Mouse (Mus musculus): ENCODE results near the gene P2ry6. TPM values are rescaled to one million over a fixed set of nuclear protein-coding genes. Genes with fewer than 3 reads are reported as not detected.

P2ry6 gene
- polyA plus RNA-seq, 1 experiment, result 59.1 TPM

GRCm38 (mm10) chr7:100968376-100968775 is 6.1 kb downstream of the P2ry6 start:
- TF ChIP-seq POLR2A (IDR thresholded peaks at IDR 0.05; ENCODE audit: borderline replicate concordance, extremely low read depth, low read depth, low read length) (no peak), CTCF (IDR thresholded peaks at IDR 0.05; ENCODE audit: insufficient read depth, low read length) (no peak)
- WGBS, result 80% methylated on average over 6 of the region's 6 CpGs
- H3K4me1 ChIP-seq (ENCODE audit: control insufficient read depth, insufficient read depth, low read length), result no peaks in the 10 kb centered on the region
- no peak overlapping the region for H3K4me3 ChIP-seq (replicated peaks; ENCODE audit: extremely low read depth, low read depth, low read length)
- DNase-seq, result no peak

GRCm38 (mm10) chr7:100967850-100968249 is 6.6 kb downstream of the P2ry6 start:
- H3K4me3 ChIP-seq (replicated peaks; ENCODE audit: extremely low read depth, low read depth, low read length), result no peak overlapping the region
- 78% methylated on average over 9 of the region's 9 CpGs for WGBS
- no peaks in the 10 kb centered on the region for H3K4me1 ChIP-seq (ENCODE audit: control insufficient read depth, insufficient read depth, low read length)
- DNase-seq, result no peak
- TF ChIP-seq POLR2A (IDR thresholded peaks at IDR 0.05; ENCODE audit: borderline replicate concordance, extremely low read depth, low read depth, low read length) (no peak), CTCF (IDR thresholded peaks at IDR 0.05; ENCODE audit: insufficient read depth, low read length) (no peak)

- no peak overlapping the region for H3K4me3 ChIP-seq (replicated peaks; ENCODE audit: extremely low read depth, low read depth, low read length)
- TF ChIP-seq POLR2A (IDR thresholded peaks at IDR 0.05; ENCODE audit: borderline replicate concordance, extremely low read depth, low read depth, low read length) (no peak), CTCF (IDR thresholded peaks at IDR 0.05; ENCODE audit: insufficient read depth, low read length) (no peak)
- H3K4me1 ChIP-seq (ENCODE audit: control insufficient read depth, insufficient read depth, low read length), result no peaks in the 10 kb centered on the region
- WGBS, result 83% methylated on average over 7 of the region's 7 CpGs
- DNase-seq, result no peak
Measured at GRCm38 (mm10) chr7:100966014-100966413, 8.4 kb downstream of the P2ry6 start.

- 17% methylated on average over 4 of the region's 4 CpGs for WGBS
- no peak for DNase-seq
- peak; percentile 83 for TF ChIP-seq CTCF (IDR thresholded peaks at IDR 0.05; ENCODE audit: insufficient read depth, low read length)
- TF ChIP-seq POLR2A (IDR thresholded peaks at IDR 0.05; ENCODE audit: borderline replicate concordance, extremely low read depth, low read depth, low read length), result no peak
Measured at GRCm38 (mm10) chr7:100965079-100965478, 9.4 kb downstream of the P2ry6 start.

GRCm38 (mm10) chr7:100964242-100964641 is 10.2 kb downstream of the P2ry6 start:
- no peak for DNase-seq
- 80% methylated on average over 6 of the region's 6 CpGs for WGBS
- TF ChIP-seq POLR2A (IDR thresholded peaks at IDR 0.05; ENCODE audit: borderline replicate concordance, extremely low read depth, low read depth, low read length) (peak; percentile 33; the same call in 1 of the 2 replicates), CTCF (IDR thresholded peaks at IDR 0.05; ENCODE audit: insufficient read depth, low read length) (no peak)
- Histone ChIP-seq H3K4me3 (replicated peaks; ENCODE audit: extremely low read depth, low read depth, low read length) (no peak overlapping the region), H3K4me1 (ENCODE audit: control insufficient read depth, insufficient read depth, low read length) (no peaks in the 10 kb centered on the region)

More at GRCm38 (mm10) chr7:100965079-100965478, 9.4 kb downstream of the P2ry6 start:
- Histone ChIP-seq H3K4me3 (replicated peaks; ENCODE audit: extremely low read depth, low read depth, low read length) (no peak overlapping the region), H3K4me1 (ENCODE audit: control insufficient read depth, insufficient read depth, low read length) (no peaks in the 10 kb centered on the region)

GRCm38 (mm10) chr7:100963381-100963780 is 11.1 kb downstream of the P2ry6 start:
- H3K4me1 ChIP-seq (ENCODE audit: control insufficient read depth, insufficient read depth, low read length), result no peaks in the 10 kb centered on the region
- no peak for DNase-seq
- 69% methylated on average over 8 of the region's 8 CpGs for WGBS
- no peak for TF ChIP-seq POLR2A (IDR thresholded peaks at IDR 0.05; ENCODE audit: borderline replicate concordance, extremely low read depth, low read depth, low read length)
- TF ChIP-seq CTCF (IDR thresholded peaks at IDR 0.05; ENCODE audit: insufficient read depth, low read length), result no peak
- peak overlapping the region; percentile 37 for H3K4me3 ChIP-seq (replicated peaks; ENCODE audit: extremely low read depth, low read depth, low read length)

- Histone ChIP-seq H3K4me1 (ENCODE audit: control insufficient read depth, insufficient read depth, low read length) (no peaks in the 10 kb centered on the region), H3K4me3 (replicated peaks; ENCODE audit: extremely low read depth, low read depth, low read length) (no peak overlapping the region)
- 61% methylated on average over 7 of the region's 7 CpGs for WGBS
- no peak for DNase-seq
- TF ChIP-seq POLR2A (IDR thresholded peaks at IDR 0.05; ENCODE audit: borderline replicate concordance, extremely low read depth, low read depth, low read length) (no peak), CTCF (IDR thresholded peaks at IDR 0.05; ENCODE audit: insufficient read depth, low read length) (no peak)
Measured at GRCm38 (mm10) chr7:100961146-100961545, 13.3 kb downstream of the P2ry6 start.

GRCm38 (mm10) chr7:100960462-100960861 is 14.0 kb downstream of the P2ry6 start:
- TF ChIP-seq CTCF (IDR thresholded peaks at IDR 0.05; ENCODE audit: insufficient read depth, low read length), result no peak
- DNase-seq, result no peak
- no peaks in the 10 kb centered on the region for H3K4me1 ChIP-seq (ENCODE audit: control insufficient read depth, insufficient read depth, low read length)
- WGBS, result 74% methylated on average over 2 of the region's 2 CpGs
- no peak overlapping the region for H3K4me3 ChIP-seq (replicated peaks; ENCODE audit: extremely low read depth, low read depth, low read length)

GRCm38 (mm10) chr7:100958426-100958825 is 16.0 kb downstream of the P2ry6 start:
- Histone ChIP-seq H3K4me1 (ENCODE audit: control insufficient read depth, insufficient read depth, low read length) (no peaks in the 10 kb centered on the region), H3K4me3 (replicated peaks; ENCODE audit: extremely low read depth, low read depth, low read length) (no peak overlapping the region)
- 100% methylated on average over 2 of the region's 2 CpGs for WGBS
- no peak for TF ChIP-seq CTCF (IDR thresholded peaks at IDR 0.05; ENCODE audit: insufficient read depth, low read length)
- no peak for TF ChIP-seq POLR2A (IDR thresholded peaks at IDR 0.05; ENCODE audit: borderline replicate concordance, extremely low read depth, low read depth, low read length)
- DNase-seq, result no peak

- whole genome bisulfite sequencing, result 68% methylated on average over 7 of the region's 7 CpGs
- DNase-seq, result no peak
- TF ChIP-seq CTCF (IDR thresholded peaks at IDR 0.05; ENCODE audit: insufficient read depth, low read length) (no peak), POLR2A (IDR thresholded peaks at IDR 0.05; ENCODE audit: borderline replicate concordance, extremely low read depth, low read depth, low read length) (no peak)
- Histone ChIP-seq H3K4me1 (ENCODE audit: control insufficient read depth, insufficient read depth, low read length) (peaks cover 5% of the 10 kb centered on the region; the same call in 1 of the 2 replicates), H3K4me3 (replicated peaks; ENCODE audit: extremely low read depth, low read depth, low read length) (no peak overlapping the region)
Measured at GRCm38 (mm10) chr7:100952686-100953085, 21.8 kb downstream of the P2ry6 start.
